In the genomic region with DNA sequence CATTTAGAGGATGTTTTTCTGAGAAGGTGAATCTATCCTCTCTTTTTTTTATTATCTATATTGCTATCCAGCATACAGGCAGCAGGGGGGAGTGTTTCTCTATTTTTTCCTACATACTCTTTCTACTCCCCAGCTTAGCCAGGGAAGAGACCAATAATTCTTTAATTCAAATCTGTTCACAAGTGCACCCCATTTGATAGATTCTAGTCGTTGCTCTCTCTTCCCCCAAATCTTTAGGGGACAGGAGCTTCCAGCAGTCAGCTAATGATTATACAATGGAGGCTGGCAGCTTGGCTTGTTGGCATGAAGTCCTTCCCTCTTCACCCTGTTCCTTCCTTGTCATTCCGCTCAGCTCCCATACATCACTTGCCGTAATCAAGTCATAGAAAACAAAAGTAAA, we compare ENCODE assay signal across 9 mouse cellular contexts. TPM values are rescaled to one million over a fixed set of nuclear protein-coding genes. Genes with fewer than 3 reads are reported as not detected.
DNase-seq lines count a peak whose midpoint lies in the region; ATAC-seq and TF ChIP-seq lines count a peak whose summit lies in the region.
"Had no signal": no experiment of that assay in that cellular context is flagged by ENCODE, and none has a peak within 500 bp of the region (broad histone marks: within the 10 kb centered on the region; RNA-seq: fewer than 3 reads in every experiment).

No protein-coding gene starts in this region.

- 45% methylated on average over 3 of the region's 3 CpGs for WGBS in midbrain, embryonic 14.5 days
- 34% methylated on average over 3 of the region's 3 CpGs for WGBS in lung, adult 2 months
- WGBS in heart, embryonic 12.5 days, result 63% methylated on average over 3 of the region's 3 CpGs

- no peak overlapping the region for H3K4me3 ChIP-seq in ES-E14 (ENCODE audit: insufficient read depth in 1 of 2, low read depth in 1 of 2, low read length in 2 of 2, poor library complexity in 1 of 2, severe bottlenecking in 1 of 2)
- H3K4me3 ChIP-seq in midbrain, embryonic 14.5 days (replicated peaks; ENCODE audit: low read depth, low read length), result no peak overlapping the region
- no peak overlapping the region for H3K4me3 ChIP-seq in lung, adult 2 months (replicated peaks; ENCODE audit: extremely low read depth, low read depth, low read length)
- no peak overlapping the region for H3K4me3 ChIP-seq in heart, embryonic 12.5 days
- H3K4me3 ChIP-seq: limb, embryonic 12.5 days had no signal

- ATAC-seq in frontal cortex, adult (ENCODE audit: low TSS enrichment), result peak; percentile 85
- peak; percentile 80 for ATAC-seq in midbrain, embryonic 14.5 days (ENCODE audit: low FRiP score, low TSS enrichment)
- ATAC-seq in heart, embryonic 12.5 days (ENCODE audit: insufficient number of reproducible peaks, low FRiP score), result no peak

- DNase-seq in frontal cortex, postnatal 10 days (ENCODE audit: low spot score in 2 of 2), result no peak
- DNase-seq in ES-E14 (ENCODE audit: low read depth, low spot score), result no peak
- peak; percentile 21 to 54 for DNase-seq in cerebellum, postnatal 36 days
- peak; percentile 85 for DNase-seq in midbrain, embryonic 14.5 days
- DNase-seq in thymus, postnatal 25 days, result no peak
- no peak for DNase-seq in lung, adult 2 months

- no peaks in the 10 kb centered on the region for H3K9me3 ChIP-seq in ES-E14 (ENCODE audit: control insufficient read depth, insufficient read depth, low read depth, low read length)
- no peaks in the 10 kb centered on the region for H3K9me3 ChIP-seq in midbrain, embryonic 14.5 days (ENCODE audit: control insufficient read depth, low read length)
- no peaks in the 10 kb centered on the region for H3K9me3 ChIP-seq in heart, embryonic 12.5 days (replicated peaks)
- H3K9me3 ChIP-seq: limb, embryonic 12.5 days had no signal

- H3K4me1 ChIP-seq in ES-E14 (ENCODE audit: control insufficient read depth in 2 of 2, insufficient read depth in 2 of 2, low read length in 2 of 2, poor library complexity in 1 of 2), result peaks cover 4% of the 10 kb centered on the region in 2 experiments; a peak in 1 of 4 replicates
- H3K4me1 ChIP-seq in midbrain, embryonic 14.5 days (ENCODE audit: control insufficient read depth, insufficient read depth, low read length), result peaks cover 7% of the 10 kb centered on the region; the same call in 1 of the 2 replicates
- H3K4me1 ChIP-seq in lung, adult 2 months (ENCODE audit: control insufficient read depth, insufficient read depth, low read length), result no peaks in the 10 kb centered on the region
- H3K4me1 ChIP-seq in heart, embryonic 12.5 days (replicated peaks), result no peaks in the 10 kb centered on the region
- H3K4me1 ChIP-seq: limb, embryonic 12.5 days had no signal

- H3K27ac ChIP-seq in ES-E14 (ENCODE audit: insufficient read depth, low read depth, low read length, poor library complexity, severe bottlenecking), result no peak overlapping the region
- no peak overlapping the region for H3K27ac ChIP-seq in midbrain, embryonic 14.5 days (replicated peaks; ENCODE audit: low read depth, low read length)
- H3K27ac ChIP-seq in heart, embryonic 12.5 days (ENCODE audit: poor library complexity, severe bottlenecking), result no peak overlapping the region
- H3K27ac ChIP-seq: limb, embryonic 12.5 days had no signal

- H3K27me3 ChIP-seq in midbrain, embryonic 14.5 days (ENCODE audit: control insufficient read depth, insufficient read depth, low read length), result no peaks in the 10 kb centered on the region
- H3K27me3 ChIP-seq in heart, embryonic 12.5 days (replicated peaks), result no peaks in the 10 kb centered on the region; the same call in 1 of the 2 replicates

- no peak overlapping the region for H3K4me2 ChIP-seq in midbrain, embryonic 14.5 days (ENCODE audit: low read length)
- no peak overlapping the region for H3K4me2 ChIP-seq in heart, embryonic 12.5 days
- H3K4me2 ChIP-seq: limb, embryonic 12.5 days had no signal

- TF ChIP-seq POLR2A in lung, adult 2 months (IDR thresholded peaks at IDR 0.05; ENCODE audit: borderline replicate concordance, extremely low read depth, low read depth, low read length), result no peak

- no peaks in the 10 kb centered on the region for H3K36me3 ChIP-seq in ES-E14 (ENCODE audit: control insufficient read depth, insufficient read depth, low read length, poor library complexity, severe bottlenecking)
- H3K36me3 ChIP-seq in midbrain, embryonic 14.5 days (ENCODE audit: control insufficient read depth, insufficient read depth, low read length), result no peaks in the 10 kb centered on the region
- no peaks in the 10 kb centered on the region for H3K36me3 ChIP-seq in heart, embryonic 12.5 days
- H3K36me3 ChIP-seq: limb, embryonic 12.5 days had no signal

- TF ChIP-seq CTCF in lung, adult 2 months (IDR thresholded peaks at IDR 0.05; ENCODE audit: insufficient read depth, low read length), result no peak

- in situ Hi-C loops in ES-E14 (cut with MboI; ENCODE audit: low sequenced_read_pairs in 2 of 2, unreplicated experiment in 2 of 2), result loop anchor here in 1 of 2 experiments (25.0 kb wide), 1 partner anchor 298 kb away; no protein-coding TSS in a partner anchor

- no peak overlapping the region for H3K9ac ChIP-seq in ES-E14 (ENCODE audit: insufficient read depth, low read depth, low read length, poor library complexity, severe bottlenecking)
- no peak overlapping the region for H3K9ac ChIP-seq in midbrain, embryonic 14.5 days (replicated peaks; ENCODE audit: low read length)
- no peak overlapping the region for H3K9ac ChIP-seq in heart, embryonic 12.5 days
- H3K9ac ChIP-seq: limb, embryonic 12.5 days had no signal

TF ChIP-seq in ES-E14, 5 proteins besides CTCF, POLR2A, EP300 and RAD21:
- TF ChIP-seq ZNF384 (IDR thresholded peaks at IDR 0.05; ENCODE audit: low read depth, low read length) (0 out of 2 replicates have a peak, but pooled peaks have one; percentile 31), MAFK (IDR thresholded peaks at IDR 0.05; ENCODE audit: insufficient read depth, low read depth, low read length) (no peak), HCFC1 (IDR thresholded peaks at IDR 0.05; ENCODE audit: borderline replicate concordance, insufficient read depth, low read length) (no peak), CHD2 (IDR thresholded peaks at IDR 0.05; ENCODE audit: low read depth, low read length) (no peak), ZC3H11A (IDR thresholded peaks at IDR 0.05; ENCODE audit: borderline replicate concordance, low read depth, low read length) (no peak)
TF ChIP-seq in ES-E14: peak in this region for 1.

RNA-seq across cellular contexts. Expression of gene Bod1l, which starts 44.7 kb away (rescaled TPM):
- total RNA-seq in ES-E14 (2012; rRNA removed), result 67.2 and 71.0 TPM in 2 replicates
- 29.8 and 32.4 TPM in 2 replicates for polyA plus RNA-seq in midbrain, embryonic 14.5 days (2014; fragmentation: Nextera tagmentation; extraction: Ambion mirVana)
- 3.7 and 4.8 TPM in 2 replicates for polyA plus RNA-seq in lung, adult 2 months (2012; rRNA removed)
- 15.9 and 17.4 TPM in 2 replicates for polyA plus RNA-seq in heart, embryonic 12.5 days (2016; fragmentation: Nextera tagmentation; extraction: Ambion mirVana)

Comparison
In these comparisons a context has a peak if more than half of its experiments do, and no peak if none do; other contexts are left out.
1. DNase-seq: peak in cerebellum, postnatal 36 days (2 of 2) and midbrain, embryonic 14.5 days (single experiment); none in frontal cortex, postnatal 10 days (0 of 2), ES-E14 (single experiment), thymus, postnatal 25 days (single experiment) and lung, adult 2 months (single experiment).